Mouse (Mus musculus) Patski (cell line): ENCODE results near the gene Olfr986. TPM values are rescaled to one million over a fixed set of nuclear protein-coding genes. Genes with fewer than 3 reads are reported as not detected.

ENCODE experiments used
- ATAC-seq: fragments of 100-300 bp; one replicate; pipeline ENCODE4 v1.8.0; 2021
- CTCF ChIA-PET: fragments of 350-600 bp; sonication (Branson Sonifier 250); formaldehyde crosslinking; loops from one replicate; lab custom pipeline; 2022; ENCODE audit warnings: inconsistent platforms; lab: Charles Lee
- POLR2A ChIA-PET: fragments of 350-600 bp; sonication (Branson Sonifier 250); formaldehyde crosslinking; loops from one replicate; lab custom pipeline; 2022; ENCODE audit warnings: antibody characterized with exemption, inconsistent platforms; lab: Charles Lee
- DNase-seq: peaks from one replicate; pipeline ENCODE4 v3.0.0-alpha.2; 2011; ENCODE audit warnings: low read depth, low spot score
- H3K27me3 ChIP-seq: fragments of 371-371 bp; one replicate; pipeline ENCODE4 v1.5.1; 2021
- CTCF ChIP-seq: fragments of 100-300 bp; IDR thresholded peaks from one replicate; pipeline ENCODE4 v1.5.1; 2021
- in situ Hi-C: fragments of 300-500 bp; cut with MboI; formaldehyde crosslinking; loops from 3 replicates; pipeline ENCODE4 v1.11.1; 2018; ENCODE audit warnings: low pct_unique_long_range_greater_than_20kb, mixed read lengths
- polyA plus RNA-seq: library from polyadenylated mRNA; unstranded; gene quantifications from one replicate; pipeline ENCODE4 v1.2.3, GENCODE M21; 2021

The Olfr986 gene
- polyA plus RNA-seq, 1 experiment from 2014 or later = not detected

DNA sequence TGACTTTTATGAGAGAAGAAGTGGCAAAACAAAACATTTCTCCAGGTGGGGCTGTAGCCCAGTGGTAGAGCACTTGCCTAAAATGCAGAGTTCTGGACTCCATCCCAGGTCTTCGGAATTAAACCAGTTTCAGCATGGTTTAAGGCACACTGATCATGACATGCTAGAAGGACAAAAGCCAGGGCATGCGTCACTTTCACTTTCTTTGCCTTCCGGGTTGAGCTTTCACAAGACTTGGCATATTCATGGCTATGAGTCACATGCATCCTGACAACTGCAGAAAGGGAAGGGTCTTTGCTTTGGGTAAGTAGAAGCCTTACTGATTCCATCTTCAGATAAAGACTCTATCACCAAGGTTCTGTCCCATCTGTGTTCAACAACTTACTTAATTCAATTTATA, 15.3 kb downstream of the Olfr986 start:
- TF ChIP-seq CTCF = no peak
- no peak for DNase-seq
- in situ Hi-C loops = no loop called here
- no peak for ATAC-seq
- no peaks in the 10 kb centered on the region for H3K27me3 ChIP-seq
- ChIA-PET POLR2A (no interaction called here), CTCF (interaction anchor here (1.1 to 1.9 kb wide), 2 partner anchors 10 to 134 kb away, joined by 3 to 4 read pairs; no protein-coding TSS in a partner anchor)

GRCm38 (mm10) chr9:40206546-40206950, 25.8 kb downstream of the Olfr986 start:
- ChIA-PET CTCF (interaction anchor here (1.7 kb wide), 1 partner anchor 10 kb away, joined by 4 read pairs; no protein-coding TSS in a partner anchor), POLR2A (no interaction called here)
- TF ChIP-seq CTCF = peak; percentile 12
- DNase-seq = no peak
- no peaks in the 10 kb centered on the region for H3K27me3 ChIP-seq
- ATAC-seq = peak; percentile 73
- in situ Hi-C loops = no loop called here

- POLR2A ChIA-PET = no interaction called here
- no peak for TF ChIP-seq CTCF
- CTCF ChIA-PET = no interaction called here
- DNase-seq (no peak), ATAC-seq (no peak)
- in situ Hi-C loops = no loop called here
- H3K27me3 ChIP-seq = no peaks in the 10 kb centered on the region
Measured at GRCm38 (mm10) chr9:40210744-40211143, 30.0 kb downstream of the Olfr986 start.

- ATAC-seq (no peak), DNase-seq (no peak)
- POLR2A ChIA-PET = no interaction called here
- H3K27me3 ChIP-seq = no peaks in the 10 kb centered on the region
- in situ Hi-C loops = no loop called here
- TF ChIP-seq CTCF = no peak
- CTCF ChIA-PET = interaction anchor here (1.3 kb wide), 1 partner anchor 14 kb away, joined by 4 read pairs; no protein-coding TSS in a partner anchor
Measured at GRCm38 (mm10) chr9:40214058-40214457, 33.3 kb downstream of the Olfr986 start.

DNA sequence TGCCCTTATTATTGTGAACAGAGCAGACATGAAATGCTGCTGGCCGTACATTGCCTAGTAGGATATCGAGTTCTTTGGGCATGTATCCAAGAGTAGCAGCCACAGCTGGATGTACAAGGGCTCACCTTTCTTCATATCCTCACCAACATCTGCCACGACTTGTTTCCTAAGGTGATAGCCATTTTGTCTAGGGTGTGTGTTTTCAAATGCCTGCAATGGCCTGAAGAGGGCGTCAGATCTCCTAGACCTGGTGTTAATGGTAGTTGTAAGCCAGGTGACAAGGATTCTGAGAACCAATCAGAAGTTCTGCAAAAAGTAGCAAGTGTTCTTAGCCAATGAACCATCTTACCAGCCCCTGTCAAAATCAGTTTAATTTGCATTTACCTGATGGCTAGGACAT, 35.9 kb downstream of the Olfr986 start:
- no peak for TF ChIP-seq CTCF
- in situ Hi-C loops = no loop called here
- POLR2A ChIA-PET = no interaction called here
- CTCF ChIA-PET = interaction anchor here (3.5 kb wide), 1 partner anchor 11 kb away, joined by 10 read pairs; no protein-coding TSS in a partner anchor
- no peaks in the 10 kb centered on the region for H3K27me3 ChIP-seq
- ATAC-seq (no peak), DNase-seq (no peak)

- peak; percentile 72 for TF ChIP-seq CTCF
- no peaks in the 10 kb centered on the region for H3K27me3 ChIP-seq
- POLR2A ChIA-PET = no interaction called here
- DNase-seq = no peak
- in situ Hi-C loops = loop anchor here (5.0 to 10.0 kb wide), 4 partner anchors 108 to 719 kb away; partner anchors contain the start of gene Olfr149
- CTCF ChIA-PET = interaction anchor here (0.7 to 5.3 kb wide), 6 partner anchors 14 to 110 kb away, joined by 3 to 79 read pairs (median 3); no protein-coding TSS in a partner anchor
- no peak for ATAC-seq
Measured at GRCm38 (mm10) chr9:40224289-40224688, 43.6 kb downstream of the Olfr986 start.

DNA sequence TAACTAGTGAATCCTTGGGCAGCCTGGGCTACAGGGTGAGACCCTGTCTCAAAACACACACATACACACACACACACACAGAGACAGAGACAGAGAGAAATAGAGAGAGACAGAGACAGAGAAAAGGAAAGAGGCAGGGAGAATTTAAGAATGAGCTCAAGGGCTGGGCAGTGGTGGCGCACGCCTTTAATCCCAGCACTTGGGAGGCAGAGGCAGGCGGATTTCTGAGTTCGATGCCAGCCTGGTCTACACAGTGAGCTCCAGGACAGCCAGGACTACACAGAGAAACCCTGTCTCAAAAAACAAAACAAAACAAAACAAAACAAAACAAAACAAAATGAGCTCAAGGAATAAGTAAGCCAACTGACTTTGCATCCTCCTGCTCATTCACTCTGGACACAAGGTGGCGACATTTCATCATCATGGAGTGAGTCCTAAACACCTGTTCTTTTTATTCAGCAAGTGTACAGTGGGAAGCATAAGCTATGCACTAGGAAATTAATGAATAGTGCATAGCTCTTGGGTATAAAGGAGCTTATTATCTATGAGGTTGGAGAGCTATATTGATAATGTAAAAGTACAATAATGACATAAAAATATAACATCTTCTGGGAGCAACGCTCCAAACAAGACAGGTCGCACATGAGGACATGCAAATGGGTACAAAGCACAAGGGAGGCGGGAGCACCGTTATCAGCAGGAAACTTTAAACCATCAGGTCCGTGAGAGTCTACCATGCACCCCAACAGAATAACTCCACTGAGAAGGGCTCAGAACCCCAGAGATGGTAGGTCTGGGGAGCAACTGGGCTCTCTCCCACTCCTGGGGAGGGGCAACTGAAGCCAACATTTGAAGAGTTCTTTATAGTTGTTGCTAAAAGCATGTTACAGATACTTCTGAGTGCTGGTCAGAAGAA, 47.4 kb downstream of the Olfr986 start:
- DNase-seq (no peak), ATAC-seq (no peak)
- in situ Hi-C loops = loop anchor here (10.0 to 25.0 kb wide), 4 partner anchors 187 to 723 kb away; partner anchors contain the start of gene Olfr149
- H3K27me3 ChIP-seq = no peaks in the 10 kb centered on the region
- ChIA-PET POLR2A (interaction anchor here (0.6 to 1.1 kb wide), 2 partner anchors 18 to 102 kb away, joined by 3 read pairs; no protein-coding TSS in a partner anchor), CTCF (interaction anchor here (0.6 to 5.3 kb wide), 23 partner anchors 8 to 252 kb away, joined by 3 to 79 read pairs (median 4); no protein-coding TSS in a partner anchor)
- TF ChIP-seq CTCF = peak; percentile 69

- no peaks in the 10 kb centered on the region for H3K27me3 ChIP-seq
- DNase-seq (no peak), ATAC-seq (no peak)
- POLR2A ChIA-PET = interaction anchor here (0.6 to 1.1 kb wide), 2 partner anchors 17 to 102 kb away, joined by 3 read pairs; no protein-coding TSS in a partner anchor
- TF ChIP-seq CTCF = no peak
- in situ Hi-C loops = loop anchor here (10.0 to 25.0 kb wide), 4 partner anchors 186 to 724 kb away; partner anchors contain the start of gene Olfr149
- CTCF ChIA-PET = interaction anchor here (1.1 to 5.3 kb wide), 14 partner anchors 7 to 251 kb away, joined by 3 to 79 read pairs (median 6); no protein-coding TSS in a partner anchor
Measured at GRCm38 (mm10) chr9:40228804-40229331, 48.1 kb downstream of the Olfr986 start.

GRCm38 (mm10) chr9:40229479-40229878, 48.8 kb downstream of the Olfr986 start:
- DNase-seq (no peak), ATAC-seq (no peak)
- CTCF ChIA-PET = interaction anchor here (3.0 kb wide), 1 partner anchor 101 kb away, joined by 11 read pairs; no protein-coding TSS in a partner anchor
- no peak for TF ChIP-seq CTCF
- in situ Hi-C loops = loop anchor here (10.0 to 25.0 kb wide), 4 partner anchors 185 to 725 kb away; partner anchors contain the start of gene Olfr149
- no peaks in the 10 kb centered on the region for H3K27me3 ChIP-seq
- POLR2A ChIA-PET = no interaction called here

GRCm38 (mm10) chr9:40231019-40231418, 50.3 kb downstream of the Olfr986 start:
- in situ Hi-C loops = loop anchor here (25.0 kb wide), 1 partner anchor 256 kb away; no protein-coding TSS in a partner anchor
- ATAC-seq = no peak
- DNase-seq = no peak
- TF ChIP-seq CTCF = no peak
- CTCF ChIA-PET = interaction anchor here (1.3 to 3.0 kb wide), 3 partner anchors 100 to 114 kb away, joined by 4 to 11 read pairs (median 7); no protein-coding TSS in a partner anchor
- H3K27me3 ChIP-seq = no peaks in the 10 kb centered on the region
- POLR2A ChIA-PET = no interaction called here
